Mouse (Mus musculus) intestine, postnatal 0 days (tissue): ENCODE results near the gene Gm13691. TPM values are rescaled to one million over a fixed set of nuclear protein-coding genes. Genes with fewer than 3 reads are reported as not detected.
A peak's percentile ranks its signal among the peaks of the same experiment; 100 is the strongest.
"Not testable (repeated sequence)": the region's sequence is repeated elsewhere in the genome, so short reads cannot be mapped to it uniquely, and the experiment has no call there.

Experiments
- ATAC-seq: fragments of 200-750 bp; cut with Nextera tagmentation; 2 replicates; pipeline ENCODE4 v1.8.0; 2017; ENCODE audit warnings: mild to moderate bottlenecking, moderate TSS enrichment, moderate library complexity
- H3K27ac ChIP-seq: fragments of 300-500 bp; sonication (generic); 2 replicates; pipeline ENCODE4 v1.5.1; 2014; ENCODE audit warnings: mild to moderate bottlenecking, low read depth, low read length, moderate library complexity
- H3K27me3 ChIP-seq: fragments of 300-500 bp; sonication (generic); replicated peaks from 2 replicates; pipeline ENCODE4 v1.6.1; 2014; ENCODE audit warnings: low read length, mixed read lengths; ENCODE audit not compliant: control insufficient read depth, insufficient read depth
- H3K36me3 ChIP-seq: fragments of 300-500 bp; sonication (generic); 2 replicates; pipeline ENCODE4 v1.6.1; 2014; ENCODE audit warnings: mild to moderate bottlenecking, moderate library complexity; ENCODE audit not compliant: control insufficient read depth, insufficient read depth
- H3K4me1 ChIP-seq: fragments of 300-500 bp; sonication (generic); replicated peaks from 2 replicates; pipeline ENCODE4 v1.6.1; 2014; ENCODE audit warnings: antibody characterized with exemption, low read length, mixed read lengths; ENCODE audit not compliant: control insufficient read depth, insufficient read depth
- H3K4me2 ChIP-seq: fragments of 300-500 bp; sonication (generic); replicated peaks from 2 replicates; pipeline ENCODE4 v1.6.1; 2014; ENCODE audit warnings: low read depth, mild to moderate bottlenecking, moderate library complexity
- H3K4me3 ChIP-seq: fragments of 300-500 bp; sonication (generic); 2 replicates; pipeline ENCODE4 v1.5.1; 2014; ENCODE audit warnings: low read depth, low read length
- H3K9ac ChIP-seq: fragments of 300-500 bp; sonication (generic); 2 replicates; pipeline ENCODE4 v1.6.1; 2014; ENCODE audit warnings: mild to moderate bottlenecking, low read depth, low read length
- H3K9me3 ChIP-seq: fragments of 300-500 bp; sonication (generic); 2 replicates; pipeline ENCODE4 v1.6.1; 2016; ENCODE audit warnings: mixed run types; ENCODE audit not compliant: control insufficient read depth
- CTCF ChIP-seq: sonication (generic); IDR thresholded peaks from 2 replicates; pipeline ENCODE4 v1.5.1; 2016; ENCODE audit warnings: low read depth, mild to moderate bottlenecking, control low read depth, antibody characterized with exemption, moderate library complexity
- WGBS: fragments of 180-500 bp; shearing (Covaris S2); extraction: QIAGEN DNeasy Blood & Tissue Kit; methylation state at CpG from one replicate; pipeline ENCODE4 v1.1.7; 2014; 5-methylcytosine and 5-hydroxymethylcytosine counted together
- polyA plus RNA-seq: library from polyadenylated mRNA; unstranded; fragments of >200 nt; fragmentation: Nextera tagmentation; extraction: Ambion mirVana; gene quantifications from 2 replicates; pipeline ENCODE4 v1.2.1, GENCODE M21; 2015

Gene Gm13691
- polyA plus RNA-seq, result not detected in 2 replicates

DNA sequence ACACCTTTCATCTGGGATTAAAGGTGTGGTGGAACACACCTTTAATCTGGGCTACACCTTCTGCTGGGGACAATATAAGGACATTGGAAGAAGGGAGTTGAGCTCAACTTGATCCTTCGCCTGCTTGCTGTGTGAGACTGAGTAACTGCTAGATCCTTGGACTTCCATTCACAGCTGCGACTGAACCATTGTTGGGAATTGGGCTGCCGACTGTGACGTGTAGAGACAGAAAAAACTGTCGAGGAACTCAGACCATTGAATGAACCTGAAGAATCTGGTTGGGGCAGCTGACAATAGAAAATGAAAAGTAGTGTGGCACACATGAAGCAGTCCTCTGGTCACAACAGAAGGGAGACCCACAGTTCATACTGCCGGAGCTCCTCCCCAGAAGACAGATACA lies at the start of gene Gm13691:
Gene Gm13691, plus strand, starts transcription at position 301 of the 400 bp plus-strand sequence.
- not testable (repeated sequence) for H3K27ac ChIP-seq, H3K4me1 ChIP-seq, H3K4me2 ChIP-seq, H3K36me3 ChIP-seq, H3K9me3 ChIP-seq, ATAC-seq, H3K4me3 ChIP-seq, H3K27me3 ChIP-seq, H3K9ac ChIP-seq
- no CpG with 5 or more reads among the region's 6 CpGs for WGBS

DNA sequence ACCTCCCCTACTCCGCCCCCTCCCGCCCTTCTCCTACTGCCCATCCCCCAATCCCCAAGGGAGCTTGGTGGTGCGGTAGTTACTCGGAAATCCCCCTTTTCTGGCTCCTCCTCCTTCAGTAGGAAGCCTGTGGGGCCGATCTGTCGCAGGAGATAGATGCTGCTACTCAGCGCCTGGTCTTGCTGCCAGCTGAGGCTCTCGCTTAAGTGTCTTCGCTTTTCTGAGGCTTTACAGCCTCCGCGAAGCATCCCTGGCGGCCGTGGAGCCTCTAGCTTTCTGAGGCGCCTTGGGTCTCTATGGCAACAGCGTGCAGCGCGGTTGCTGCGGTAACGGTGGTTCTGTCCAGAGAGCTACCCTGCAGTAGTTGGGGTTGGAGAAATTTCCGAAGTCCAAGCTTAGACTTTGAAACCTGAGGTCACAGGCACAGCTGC lies 49.4 kb upstream of the Gm13691 start, which contains the start of gene Zswim2:
Gene Zswim2, minus strand, starts transcription at position 298 of the 431 bp plus-strand sequence.
- H3K36me3 ChIP-seq, result no peaks in the 10 kb centered on the region
- H3K9me3 ChIP-seq, result no peaks in the 10 kb centered on the region
- no peaks in the 10 kb centered on the region for H3K27me3 ChIP-seq
- no peaks in the 10 kb centered on the region for H3K4me1 ChIP-seq
- H3K4me2 ChIP-seq, result peak within 1 kb of the TSS; percentile 28
- no peak for TF ChIP-seq CTCF
- 3% methylated on average over 20 of the region's 20 CpGs for WGBS
- no peak within 1 kb of the TSS for H3K9ac ChIP-seq
- H3K4me3 ChIP-seq, result no peak within 1 kb of the TSS
- no peak for ATAC-seq
- H3K27ac ChIP-seq, result no peak within 1 kb of the TSS

DNA sequence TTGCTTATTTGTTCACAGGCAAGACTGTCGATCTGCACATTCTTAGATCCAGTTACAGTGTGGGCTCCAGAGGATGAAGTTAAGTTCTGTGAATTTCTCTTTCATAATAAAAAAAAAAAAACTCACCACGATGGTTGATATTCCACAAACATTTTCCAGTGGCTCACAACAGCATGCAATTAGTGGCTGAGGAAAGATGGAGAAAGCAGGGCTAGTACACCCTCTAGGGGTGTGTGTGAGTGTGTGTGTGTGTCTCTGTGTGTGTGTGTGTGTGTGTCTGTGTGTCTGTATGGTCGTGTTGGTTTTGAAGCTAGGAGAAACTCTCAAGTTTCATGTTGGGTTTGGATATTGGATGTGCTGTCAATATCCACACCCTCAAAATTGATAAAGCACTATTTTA lies 49.0 kb upstream of the Gm13691 start:
- no peak overlapping the region for H3K4me3 ChIP-seq

DNA sequence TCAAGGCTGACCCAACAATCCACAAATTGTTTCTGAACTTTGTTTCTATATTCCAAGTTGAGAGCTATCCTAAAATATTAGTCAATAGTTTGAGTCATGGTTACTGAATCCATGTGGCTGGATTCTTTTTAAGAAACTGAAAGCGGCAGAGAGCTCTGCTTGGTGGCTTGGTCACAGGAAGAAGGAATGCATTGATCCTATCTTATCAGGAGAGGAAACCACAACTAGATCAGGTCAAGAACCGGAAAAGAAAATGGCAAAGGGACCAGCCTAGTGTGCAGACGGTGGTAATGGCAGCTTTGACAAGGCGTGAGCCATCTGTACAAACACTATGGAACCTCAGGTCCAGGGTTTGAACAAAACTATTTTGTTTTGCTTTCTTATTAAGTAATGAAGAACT lies 48.6 kb upstream of the Gm13691 start:
- no peak overlapping the region for H3K9ac ChIP-seq
- no peak for TF ChIP-seq CTCF
- ATAC-seq, result no peak
- no peak overlapping the region for H3K4me3 ChIP-seq
- H3K9me3 ChIP-seq, result no peaks in the 10 kb centered on the region
- H3K4me2 ChIP-seq, result no peak overlapping the region
- no peaks in the 10 kb centered on the region for H3K27me3 ChIP-seq
- H3K27ac ChIP-seq, result no peak overlapping the region
- H3K36me3 ChIP-seq, result no peaks in the 10 kb centered on the region
- WGBS, result 69% methylated on average over 4 of the region's 4 CpGs
- H3K4me1 ChIP-seq, result no peaks in the 10 kb centered on the region

More for the DNA sequence above, 49.0 kb upstream of the Gm13691 start:
- no peaks in the 10 kb centered on the region for H3K27me3 ChIP-seq
- H3K36me3 ChIP-seq, result no peaks in the 10 kb centered on the region
- H3K4me1 ChIP-seq, result no peaks in the 10 kb centered on the region
- no peak for ATAC-seq
- H3K9ac ChIP-seq, result no peak overlapping the region
- no peak overlapping the region for H3K27ac ChIP-seq
- H3K4me2 ChIP-seq, result peak overlapping the region; percentile 28
- WGBS, result 49% methylated on average over 3 of the region's 3 CpGs
- no peak for TF ChIP-seq CTCF
- H3K9me3 ChIP-seq, result no peaks in the 10 kb centered on the region

- H3K9ac ChIP-seq, ATAC-seq, H3K36me3 ChIP-seq, H3K4me1 ChIP-seq, H3K4me2 ChIP-seq, H3K4me3 ChIP-seq, H3K27me3 ChIP-seq, H3K9me3 ChIP-seq, H3K27ac ChIP-seq: not testable (repeated sequence)
- WGBS, result no CpG with 5 or more reads among the region's 6 CpGs
These were observed 35.0 kb upstream of the Gm13691 start, which contains the start of gene Gm13698 for GRCm38 (mm10) chr2:83955393-83955792. Gene Gm13698 (plus strand): TSS chr2:83955693.

GRCm38 (mm10) chr2:83961203-83961602 lies 29.1 kb upstream of the Gm13691 start, which contains the start of gene Gm13693:
Gene Gm13693 (plus strand): TSS chr2:83961503.
- H3K9me3 ChIP-seq, ATAC-seq, H3K27ac ChIP-seq, H3K9ac ChIP-seq, H3K36me3 ChIP-seq, H3K4me3 ChIP-seq, H3K27me3 ChIP-seq, H3K4me2 ChIP-seq, H3K4me1 ChIP-seq: not testable (repeated sequence)
- no CpG with 5 or more reads among the region's 6 CpGs for WGBS

DNA sequence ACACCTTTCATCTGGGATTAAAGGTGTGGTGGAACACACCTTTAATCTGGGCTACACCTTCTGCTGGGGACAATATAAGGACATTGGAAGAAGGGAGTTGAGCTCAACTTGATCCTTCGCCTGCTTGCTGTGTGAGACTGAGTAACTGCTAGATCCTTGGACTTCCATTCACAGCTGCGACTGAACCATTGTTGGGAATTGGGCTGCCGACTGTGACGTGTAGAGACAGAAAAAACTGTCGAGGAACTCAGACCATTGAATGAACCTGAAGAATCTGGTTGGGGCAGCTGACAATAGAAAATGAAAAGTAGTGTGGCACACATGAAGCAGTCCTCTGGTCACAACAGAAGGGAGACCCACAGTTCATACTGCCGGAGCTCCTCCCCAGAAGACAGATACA lies 23.3 kb upstream of the Gm13691 start, which contains the start of gene Gm13695:
Gene Gm13695, plus strand, starts transcription at position 301 of the 400 bp plus-strand sequence.
- not testable (repeated sequence) for H3K27ac ChIP-seq, ATAC-seq, H3K27me3 ChIP-seq, H3K9me3 ChIP-seq, H3K36me3 ChIP-seq, H3K4me1 ChIP-seq, H3K9ac ChIP-seq, H3K4me2 ChIP-seq, H3K4me3 ChIP-seq
- no CpG with 5 or more reads among the region's 6 CpGs for WGBS

DNA sequence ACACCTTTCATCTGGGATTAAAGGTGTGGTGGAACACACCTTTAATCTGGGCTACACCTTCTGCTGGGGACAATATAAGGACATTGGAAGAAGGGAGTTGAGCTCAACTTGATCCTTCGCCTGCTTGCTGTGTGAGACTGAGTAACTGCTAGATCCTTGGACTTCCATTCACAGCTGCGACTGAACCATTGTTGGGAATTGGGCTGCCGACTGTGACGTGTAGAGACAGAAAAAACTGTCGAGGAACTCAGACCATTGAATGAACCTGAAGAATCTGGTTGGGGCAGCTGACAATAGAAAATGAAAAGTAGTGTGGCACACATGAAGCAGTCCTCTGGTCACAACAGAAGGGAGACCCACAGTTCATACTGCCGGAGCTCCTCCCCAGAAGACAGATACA lies 17.5 kb upstream of the Gm13691 start, which contains the start of gene Gm13696:
Gene Gm13696, plus strand, starts transcription at position 301 of the 400 bp plus-strand sequence.
- H3K36me3 ChIP-seq, ATAC-seq, H3K4me3 ChIP-seq, H3K9me3 ChIP-seq, H3K27me3 ChIP-seq, H3K9ac ChIP-seq, H3K4me1 ChIP-seq, H3K4me2 ChIP-seq, H3K27ac ChIP-seq: not testable (repeated sequence)
- no CpG with 5 or more reads among the region's 6 CpGs for WGBS

DNA sequence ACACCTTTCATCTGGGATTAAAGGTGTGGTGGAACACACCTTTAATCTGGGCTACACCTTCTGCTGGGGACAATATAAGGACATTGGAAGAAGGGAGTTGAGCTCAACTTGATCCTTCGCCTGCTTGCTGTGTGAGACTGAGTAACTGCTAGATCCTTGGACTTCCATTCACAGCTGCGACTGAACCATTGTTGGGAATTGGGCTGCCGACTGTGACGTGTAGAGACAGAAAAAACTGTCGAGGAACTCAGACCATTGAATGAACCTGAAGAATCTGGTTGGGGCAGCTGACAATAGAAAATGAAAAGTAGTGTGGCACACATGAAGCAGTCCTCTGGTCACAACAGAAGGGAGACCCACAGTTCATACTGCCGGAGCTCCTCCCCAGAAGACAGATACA lies 11.7 kb upstream of the Gm13691 start, which contains the start of gene Gm13694:
Gene Gm13694, plus strand, starts transcription at position 301 of the 400 bp plus-strand sequence.
- not testable (repeated sequence) for H3K9ac ChIP-seq, H3K27ac ChIP-seq, H3K27me3 ChIP-seq, H3K9me3 ChIP-seq, H3K4me2 ChIP-seq, H3K4me3 ChIP-seq, H3K36me3 ChIP-seq, ATAC-seq, H3K4me1 ChIP-seq
- WGBS, result no CpG with 5 or more reads among the region's 6 CpGs
